Comparison of ENCODE assay signal across 8 mouse cellular contexts in genomic region chr2:152344361-152344760, GRCm38 (mm10). TPM values are rescaled to one million over a fixed set of nuclear protein-coding genes. Genes with fewer than 3 reads are reported as not detected.
A peak's percentile ranks its signal among the peaks of the same experiment; 100 is the strongest.
DNase-seq lines count a peak whose midpoint lies in the region; ATAC-seq and TF ChIP-seq lines count a peak whose summit lies in the region.

No protein-coding gene starts in this region.

- peak overlapping the region; percentile 56 for H3K4me3 ChIP-seq in embryonic facial prominence, embryonic 15.5 days (replicated peaks)
- H3K4me3 ChIP-seq in hindbrain, postnatal 0 days (ENCODE audit: low read length) = peak overlapping the region; percentile 53

- no peak for ATAC-seq in embryonic facial prominence, embryonic 15.5 days (ENCODE audit: insufficient number of reproducible peaks, low FRiP score, low TSS enrichment, low read depth)
- 0 out of 2 replicates have a peak, but pooled peaks have one; percentile 5 for ATAC-seq in hindbrain, postnatal 0 days

- peak overlapping the region; percentile 24; the same call in 1 of the 2 replicates for H3K9ac ChIP-seq in embryonic facial prominence, embryonic 15.5 days
- peak overlapping the region; percentile 69; the same call in 1 of the 2 replicates for H3K9ac ChIP-seq in hindbrain, postnatal 0 days (replicated peaks; ENCODE audit: low read length)

- no peak overlapping the region for H3K27ac ChIP-seq in embryonic facial prominence, embryonic 15.5 days (replicated peaks)
- H3K27ac ChIP-seq in hindbrain, postnatal 0 days = peak overlapping the region; percentile 81

- no peaks in the 10 kb centered on the region for H3K9me3 ChIP-seq in embryonic facial prominence, embryonic 15.5 days (replicated peaks)
- no peaks in the 10 kb centered on the region for H3K9me3 ChIP-seq in hindbrain, postnatal 0 days (ENCODE audit: low read length)

- WGBS in embryonic facial prominence, embryonic 15.5 days = 9% methylated on average over 10 of the region's 10 CpGs
- 8% methylated on average over 10 of the region's 10 CpGs for WGBS in hindbrain, postnatal 0 days

- 0 out of 2 replicates have a peak, but pooled peaks cover 3% of the 10 kb centered on the region for H3K27me3 ChIP-seq in embryonic facial prominence, embryonic 15.5 days
- H3K27me3 ChIP-seq in hindbrain, postnatal 0 days (ENCODE audit: insufficient read depth, low read length) = no peaks in the 10 kb centered on the region

- peak overlapping the region; percentile 95 for H3K4me2 ChIP-seq in embryonic facial prominence, embryonic 15.5 days (replicated peaks)
- peak overlapping the region; percentile 94 for H3K4me2 ChIP-seq in hindbrain, postnatal 0 days (ENCODE audit: low read depth, low read length)

- intact Hi-C loops in heart, postnatal 25 days (cut with DNase I) = no loop called here

- no peak for TF ChIP-seq CTCF in hindbrain, postnatal 0 days (IDR thresholded peaks at IDR 0.05; ENCODE audit: low read depth)

- no peaks in the 10 kb centered on the region for H3K36me3 ChIP-seq in embryonic facial prominence, embryonic 15.5 days
- H3K36me3 ChIP-seq in hindbrain, postnatal 0 days (ENCODE audit: insufficient read depth, low read length) = no peaks in the 10 kb centered on the region

- peaks cover 13% of the 10 kb centered on the region for H3K4me1 ChIP-seq in embryonic facial prominence, embryonic 15.5 days
- H3K4me1 ChIP-seq in hindbrain, postnatal 0 days (ENCODE audit: insufficient read depth, low read length) = peaks cover 4% of the 10 kb centered on the region; the same call in 1 of the 2 replicates

- DNase-seq in heart, adult 11 months = peak; percentile 95
- DNase-seq in heart, postnatal 25 days (ENCODE audit: low spot score) = no peak
- no peak for DNase-seq in hindbrain, postnatal 0 days (ENCODE audit: low spot score)
- peak; percentile 35 for DNase-seq in lung, postnatal 25 days (ENCODE audit: low spot score)
- DNase-seq in thymus, postnatal 25 days = peak; percentile 26
- DNase-seq in adrenal gland, adult 18-20 months (ENCODE audit: low spot score in 2 of 2) = no peak
- DNase-seq in urinary bladder, adult 18-20 months (ENCODE audit: low spot score in 2 of 2) = no peak

RNA-seq across cellular contexts. Expression of gene Trib3, which starts 0.5 kb away (rescaled TPM):
- total RNA-seq in heart, postnatal 25 days (2021) = 1 to 10 TPM; 2.2 to 3.0 TPM
- 3.9 and 6.5 TPM in 2 replicates for polyA plus RNA-seq in embryonic facial prominence, embryonic 15.5 days (2015; fragmentation: Nextera tagmentation; extraction: Ambion mirVana)
- 2.5 and 4.2 TPM in 2 replicates for total RNA-seq in hindbrain, postnatal 0 days (2014; rRNA removed)
- 2.7 and 3.4 TPM in 2 replicates for polyA plus RNA-seq in hindbrain, postnatal 0 days (2015; fragmentation: Nextera tagmentation; extraction: Ambion mirVana)
- 10 to 100 TPM in 1 of 2 experiments, 1 to 10 TPM in 1; 4.9 to 12.4 TPM for total RNA-seq in adrenal gland, adult 18-20 months (2021)

RNA-seq across cellular contexts. Expression of gene Rbck1, which starts 11.9 kb away (rescaled TPM):
- 10 to 100 TPM; 51.9 to 55.9 TPM for total RNA-seq in heart, postnatal 25 days (2021)
- polyA plus RNA-seq in embryonic facial prominence, embryonic 15.5 days (2015; fragmentation: Nextera tagmentation; extraction: Ambion mirVana) = 91.3 and 94.1 TPM in 2 replicates
- 119 and 135 TPM in 2 replicates for total RNA-seq in hindbrain, postnatal 0 days (2014; rRNA removed)
- 77.9 and 81.6 TPM in 2 replicates for polyA plus RNA-seq in hindbrain, postnatal 0 days (2015; fragmentation: Nextera tagmentation; extraction: Ambion mirVana)
- total RNA-seq in adrenal gland, adult 18-20 months (2021) = 100 to 1,000 TPM in 1 of 2 experiments, 10 to 100 TPM in 1; 97.4 to 112 TPM

RNA-seq across cellular contexts. Expression of gene Nrsn2, which starts 32.1 kb away (rescaled TPM):
- not detected for total RNA-seq in heart, postnatal 25 days (2021)
- polyA plus RNA-seq in embryonic facial prominence, embryonic 15.5 days (2015; fragmentation: Nextera tagmentation; extraction: Ambion mirVana) = 1.0 and 1.3 TPM in 2 replicates
- 64.5 and 72.2 TPM in 2 replicates for total RNA-seq in hindbrain, postnatal 0 days (2014; rRNA removed)
- 83.8 and 91.3 TPM in 2 replicates for polyA plus RNA-seq in hindbrain, postnatal 0 days (2015; fragmentation: Nextera tagmentation; extraction: Ambion mirVana)
- total RNA-seq in adrenal gland, adult 18-20 months (2021) = 1 to 10 TPM; 5.8 to 6.7 TPM

RNA-seq across cellular contexts. Expression of gene Tbc1d20, which starts 50.7 kb away (rescaled TPM):
- 10 to 100 TPM; 43.1 to 43.5 TPM for total RNA-seq in heart, postnatal 25 days (2021)
- polyA plus RNA-seq in embryonic facial prominence, embryonic 15.5 days (2015; fragmentation: Nextera tagmentation; extraction: Ambion mirVana) = 47.6 and 49.1 TPM in 2 replicates
- 44.5 and 48.8 TPM in 2 replicates for total RNA-seq in hindbrain, postnatal 0 days (2014; rRNA removed)
- polyA plus RNA-seq in hindbrain, postnatal 0 days (2015; fragmentation: Nextera tagmentation; extraction: Ambion mirVana) = 27.5 and 27.7 TPM in 2 replicates
- 100 to 1,000 TPM; 144 to 147 TPM for total RNA-seq in adrenal gland, adult 18-20 months (2021)

RNA-seq across cellular contexts. Expression of gene Sox12, which starts 53.5 kb away (rescaled TPM):
- 1 to 10 TPM; 9.5 to 9.7 TPM for total RNA-seq in heart, postnatal 25 days (2021)
- 7.7 and 7.9 TPM in 2 replicates for polyA plus RNA-seq in embryonic facial prominence, embryonic 15.5 days (2015; fragmentation: Nextera tagmentation; extraction: Ambion mirVana)
- total RNA-seq in hindbrain, postnatal 0 days (2014; rRNA removed) = 49.7 and 50.2 TPM in 2 replicates
- polyA plus RNA-seq in hindbrain, postnatal 0 days (2015; fragmentation: Nextera tagmentation; extraction: Ambion mirVana) = 9.7 and 10.1 TPM in 2 replicates
- total RNA-seq in adrenal gland, adult 18-20 months (2021) = 1 to 10 TPM; 3.5 to 7.3 TPM

Comparison
In these comparisons a context has a peak if more than half of its experiments do, and no peak if none do; other contexts are left out.
1. DNase-seq: peak in heart, adult 11 months (single experiment), lung, postnatal 25 days (single experiment) and thymus, postnatal 25 days (single experiment); none in heart, postnatal 25 days (single experiment), hindbrain, postnatal 0 days (single experiment), adrenal gland, adult 18-20 months (0 of 2) and urinary bladder, adult 18-20 months (0 of 2).